Mouse (Mus musculus): Measurements from ENCODE around the gene Gm6685. TPM values are rescaled to one million over a fixed set of nuclear protein-coding genes. Genes with fewer than 3 reads are reported as not detected.
A peak's percentile ranks its signal among the peaks of the same experiment; 100 is the strongest.
"Not testable (repeated sequence)": the region's sequence is repeated elsewhere in the genome, so short reads cannot be mapped to it uniquely, and the experiment has no call there.

Gene Gm6685
- polyA plus RNA-seq (2016; fragmentation: Nextera tagmentation; extraction: Ambion mirVana): not detected in 2 replicates

DNA sequence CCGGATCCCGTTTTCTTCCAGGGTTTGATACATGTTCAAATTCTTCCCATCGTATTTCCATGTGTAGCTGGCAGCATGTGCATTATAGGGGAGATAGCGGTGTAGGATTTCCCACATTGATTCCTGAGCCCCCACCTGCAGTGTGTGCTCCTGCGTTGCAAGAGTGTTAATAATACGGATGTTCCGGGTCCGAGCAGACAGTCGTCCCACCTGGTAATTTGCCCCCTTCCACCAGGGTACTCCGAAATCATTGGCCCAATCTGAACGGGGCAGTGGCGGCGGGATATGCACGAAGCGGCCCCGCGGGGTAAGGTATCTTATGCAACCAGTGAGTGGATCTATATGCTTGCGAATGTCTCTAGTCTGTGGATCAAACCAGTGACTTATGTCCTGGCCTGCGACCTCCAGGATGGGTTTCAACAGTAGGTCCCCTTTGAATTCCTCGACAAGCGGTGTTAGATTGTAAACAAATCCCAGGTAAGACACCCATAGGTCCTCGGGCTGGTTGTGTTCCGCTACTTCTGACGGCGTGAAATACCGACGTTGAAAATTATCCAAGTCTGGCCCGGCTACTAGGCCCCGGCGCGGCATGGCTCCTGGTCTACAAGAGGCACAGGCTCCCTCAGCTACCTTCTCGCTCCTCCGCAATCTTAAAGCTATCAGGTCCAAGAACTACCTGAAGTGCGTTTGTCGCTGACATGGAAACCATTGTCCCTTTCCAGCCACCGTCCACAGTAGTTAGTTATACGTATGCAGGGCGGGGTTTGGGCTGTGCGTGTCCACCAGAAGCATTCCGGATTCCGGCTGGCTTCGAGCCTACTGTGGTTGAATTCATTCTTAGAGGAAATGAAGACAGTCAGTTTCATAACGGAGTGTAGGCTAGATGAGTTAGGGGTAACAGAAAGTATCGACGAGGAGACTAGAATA, at the start of gene Gm6685:
Gene Gm6685, minus strand, starts transcription at position 644 of the 927 bp plus-strand sequence.
- WGBS: 95% methylated on average over 45 of the region's 45 CpGs
- not testable (repeated sequence) for H3K36me3 ChIP-seq; H3K9ac ChIP-seq; H3K4me2 ChIP-seq (replicated peaks); H3K27ac ChIP-seq; H3K9me3 ChIP-seq; ATAC-seq (ENCODE audit: low FRiP score, low read depth); H3K4me3 ChIP-seq; H3K4me1 ChIP-seq; H3K27me3 ChIP-seq (replicated peaks)

DNA sequence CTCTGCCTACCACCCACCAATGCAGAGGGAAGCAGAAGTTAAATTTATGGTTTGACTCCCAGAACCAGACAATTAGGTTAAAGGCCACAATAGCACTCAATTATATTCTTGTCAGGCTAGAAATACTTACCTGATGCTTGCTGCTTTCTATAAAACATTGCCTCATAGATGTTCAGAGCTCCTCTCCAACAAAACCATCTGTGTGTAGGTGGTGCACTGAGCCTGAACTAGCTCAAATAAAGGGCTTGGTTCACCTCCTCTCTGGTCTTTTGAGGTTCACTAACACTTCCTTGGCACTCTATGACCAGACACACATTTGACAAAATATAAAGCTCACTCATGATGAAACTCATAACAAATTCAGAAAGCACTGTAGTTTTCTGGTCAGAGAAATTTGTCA, 36.2 kb upstream of the Gm6685 start:
- ATAC-seq (ENCODE audit: low FRiP score, low read depth): no peak
- Histone ChIP-seq H3K27me3 (replicated peaks) (no peaks in the 10 kb centered on the region), H3K4me3 (no peak overlapping the region)

DNA sequence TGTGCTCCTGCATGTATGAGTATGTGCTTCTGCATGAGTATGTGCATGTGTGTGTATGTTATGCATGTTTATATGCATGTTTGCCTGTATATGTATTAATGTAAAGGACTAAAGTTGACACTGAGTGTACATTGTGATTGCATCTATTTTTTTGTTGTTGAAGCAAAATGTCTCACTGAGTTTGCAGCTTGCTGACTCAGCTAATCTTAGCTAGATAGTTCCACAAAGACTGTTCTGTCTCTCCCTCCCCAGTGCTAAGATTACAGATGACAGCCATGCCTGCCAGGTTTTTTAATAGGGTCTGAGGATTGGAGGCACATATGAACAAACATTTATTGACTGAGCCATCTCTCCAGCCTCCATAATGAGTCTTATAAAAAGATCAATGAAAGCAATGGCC, 35.0 kb upstream of the Gm6685 start:
- Histone ChIP-seq H3K4me2 (replicated peaks) (no peak overlapping the region), H3K9me3 (no peaks in the 10 kb centered on the region), H3K27ac (no peak overlapping the region), H3K36me3 (no peaks in the 10 kb centered on the region), H3K27me3 (replicated peaks) (no peaks in the 10 kb centered on the region), H3K4me3 (no peak overlapping the region), H3K9ac (no peak overlapping the region), H3K4me1 (no peaks in the 10 kb centered on the region)
- no peak for ATAC-seq (ENCODE audit: low FRiP score, low read depth)

More for the DNA sequence above, 36.2 kb upstream of the Gm6685 start:
- H3K4me1 ChIP-seq: no peaks in the 10 kb centered on the region
- no peak overlapping the region for H3K27ac ChIP-seq
- no peaks in the 10 kb centered on the region for H3K36me3 ChIP-seq
- H3K9me3 ChIP-seq: no peaks in the 10 kb centered on the region
- H3K4me2 ChIP-seq (replicated peaks): no peak overlapping the region
- H3K9ac ChIP-seq: no peak overlapping the region

DNA sequence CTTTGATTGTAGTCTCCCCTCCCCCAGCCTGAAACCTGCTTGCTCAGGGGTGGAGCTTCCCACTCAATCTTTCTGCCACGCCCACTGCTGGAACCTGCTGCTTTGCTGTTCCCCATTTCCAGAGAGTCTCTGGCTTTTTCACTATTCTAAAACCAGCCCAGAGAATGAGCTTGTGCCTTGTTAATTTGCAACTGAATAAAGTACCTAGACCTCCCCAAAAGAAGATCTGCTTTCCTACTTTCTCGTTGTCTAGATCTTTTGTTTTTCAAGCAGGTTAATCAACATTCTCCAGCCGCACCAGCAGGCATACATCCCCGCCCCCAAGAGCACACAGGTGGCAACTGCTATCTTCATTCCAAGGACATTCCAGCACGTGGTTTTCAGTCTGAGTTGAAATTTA, 31.7 kb upstream of the Gm6685 start:
- not testable (repeated sequence) for H3K9ac ChIP-seq; ATAC-seq (ENCODE audit: low FRiP score, low read depth); H3K4me1 ChIP-seq; H3K27ac ChIP-seq; H3K9me3 ChIP-seq; H3K4me3 ChIP-seq; H3K27me3 ChIP-seq (replicated peaks); H3K36me3 ChIP-seq; H3K4me2 ChIP-seq (replicated peaks)
- 70% methylated on average over 5 of the region's 5 CpGs for WGBS

DNA sequence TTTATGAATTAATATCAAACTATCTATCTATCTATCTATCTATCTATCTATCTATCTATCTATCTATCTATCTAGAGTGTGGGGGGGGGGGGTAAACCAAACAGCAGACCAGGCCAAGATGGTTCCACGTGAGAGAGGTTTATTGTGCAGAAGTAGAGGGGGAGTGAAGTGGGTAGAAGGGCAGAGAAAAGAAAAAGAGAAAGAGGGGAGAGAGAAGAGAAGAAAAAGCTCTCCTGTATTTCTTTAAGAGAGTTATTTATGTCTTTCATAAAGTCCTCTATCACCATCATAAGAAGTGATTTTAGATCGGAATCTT, 26.2 kb upstream of the Gm6685 start:
- H3K27ac ChIP-seq: no peak overlapping the region; the same call in 1 of the 2 replicates
- peak overlapping the region; percentile 27; the same call in 1 of the 2 replicates for H3K4me3 ChIP-seq
- no peak overlapping the region for H3K9ac ChIP-seq
- WGBS: 42% methylated on average over 2 of the region's 2 CpGs
- peak; percentile 42 for ATAC-seq (ENCODE audit: low FRiP score, low read depth)
- no peaks in the 10 kb centered on the region for H3K9me3 ChIP-seq
- no peaks in the 10 kb centered on the region for H3K36me3 ChIP-seq
- no peaks in the 10 kb centered on the region for H3K4me1 ChIP-seq
- H3K27me3 ChIP-seq (replicated peaks): no peaks in the 10 kb centered on the region
- peak overlapping the region; percentile 64 for H3K4me2 ChIP-seq (replicated peaks)

DNA sequence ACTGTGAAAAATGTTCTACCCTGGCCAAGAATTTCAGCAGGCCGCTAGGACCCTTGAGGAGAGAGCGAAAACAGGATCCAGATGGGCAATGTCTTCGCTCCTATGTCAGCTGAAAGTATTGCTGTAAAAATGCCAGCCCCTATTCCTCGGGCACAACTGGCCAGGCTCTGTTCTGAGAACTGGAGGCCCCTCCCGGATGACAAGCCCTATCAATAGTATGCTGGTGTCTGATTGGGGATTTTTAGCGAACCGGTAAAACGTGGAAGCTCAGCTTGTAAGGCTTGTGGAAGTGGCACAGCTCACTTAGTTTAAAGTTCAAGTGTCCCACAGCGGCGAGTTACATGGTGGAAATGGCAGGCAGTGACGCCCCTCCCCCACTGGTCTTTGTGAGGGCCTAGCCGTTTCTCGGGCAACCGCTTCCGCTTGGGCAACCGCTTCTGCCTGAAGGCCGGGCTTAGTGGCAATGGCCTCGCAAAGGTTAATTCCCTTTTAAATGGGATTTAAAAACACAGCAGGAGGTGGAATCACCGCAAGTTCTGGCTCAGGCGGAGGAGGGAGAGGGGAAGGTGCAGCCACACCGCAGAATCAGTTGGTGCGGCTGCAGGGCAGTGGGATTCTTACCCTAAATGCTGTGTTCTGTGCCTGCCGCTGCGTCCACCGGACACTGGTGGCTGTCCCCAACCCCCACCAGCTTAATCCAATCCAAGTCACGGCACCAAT, 25.7 kb upstream of the Gm6685 start:
- Histone ChIP-seq H3K4me2 (replicated peaks) (peak overlapping the region; percentile 64), H3K4me3 (peak overlapping the region; percentile 27), H3K4me1 (no peaks in the 10 kb centered on the region), H3K27ac (no peak overlapping the region; the same call in 1 of the 2 replicates), H3K9ac (peak overlapping the region; percentile 48; the same call in 1 of the 2 replicates), H3K36me3 (no peaks in the 10 kb centered on the region), H3K9me3 (no peaks in the 10 kb centered on the region), H3K27me3 (replicated peaks) (no peaks in the 10 kb centered on the region)
- ATAC-seq (ENCODE audit: low FRiP score, low read depth): peak; percentile 97
- WGBS: 8% methylated on average over 26 of the region's 26 CpGs

DNA sequence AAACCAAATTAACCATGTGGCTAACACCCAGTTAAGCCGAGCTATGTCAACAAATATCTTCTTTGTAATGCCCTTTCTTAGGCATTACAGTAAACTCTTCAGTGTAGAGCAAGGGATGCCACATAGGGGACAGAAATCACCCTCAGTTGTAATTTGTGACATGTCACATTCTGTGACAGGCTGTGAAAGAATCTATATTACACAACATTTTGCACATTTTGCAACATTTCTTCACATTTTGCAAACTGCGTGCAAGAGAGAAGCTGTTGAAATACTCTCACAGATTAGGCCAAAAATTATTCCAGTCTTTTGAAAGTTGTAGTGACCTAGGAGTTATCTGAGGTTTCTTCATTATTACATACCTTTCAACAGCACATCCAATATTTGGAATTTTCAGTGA, 3.8 kb upstream of the Gm6685 start:
- Histone ChIP-seq H3K4me3 (no peak overlapping the region), H3K4me1 (no peaks in the 10 kb centered on the region), H3K4me2 (replicated peaks) (no peak overlapping the region), H3K27ac (no peak overlapping the region), H3K9ac (no peak overlapping the region), H3K27me3 (replicated peaks) (no peaks in the 10 kb centered on the region), H3K9me3 (no peaks in the 10 kb centered on the region), H3K36me3 (no peaks in the 10 kb centered on the region)
- no peak for ATAC-seq (ENCODE audit: low FRiP score, low read depth)
- 86% methylated on average over 2 of the region's 2 CpGs for WGBS

DNA sequence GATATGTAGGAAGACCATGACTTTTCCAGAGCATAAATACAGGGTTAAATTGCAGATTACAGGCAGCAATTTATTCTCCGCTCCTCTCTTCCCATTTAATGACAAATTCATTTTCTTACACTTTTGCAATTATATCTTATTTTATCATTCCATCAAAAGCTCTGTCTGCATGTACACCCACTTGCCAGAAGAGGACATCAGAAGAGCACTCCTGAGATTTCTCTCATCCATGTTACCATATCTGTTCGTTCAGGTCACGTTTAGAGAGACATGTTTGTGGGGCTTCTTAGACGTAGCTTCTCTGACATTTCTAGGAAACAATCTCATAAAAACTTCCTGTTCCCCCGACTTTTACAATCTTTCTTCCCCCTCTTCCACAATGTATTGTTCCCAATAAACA, 2.2 kb upstream of the Gm6685 start:
- H3K9ac ChIP-seq: no peak overlapping the region
- H3K4me1 ChIP-seq: no peaks in the 10 kb centered on the region
- no peak overlapping the region for H3K4me2 ChIP-seq (replicated peaks)
- H3K27me3 ChIP-seq (replicated peaks): no peaks in the 10 kb centered on the region
- H3K27ac ChIP-seq: no peak overlapping the region
- H3K4me3 ChIP-seq: no peak overlapping the region
- WGBS: 76% methylated on average over 5 of the region's 5 CpGs
- H3K36me3 ChIP-seq: no peaks in the 10 kb centered on the region
- no peaks in the 10 kb centered on the region for H3K9me3 ChIP-seq
- ATAC-seq (ENCODE audit: low FRiP score, low read depth): no peak

DNA sequence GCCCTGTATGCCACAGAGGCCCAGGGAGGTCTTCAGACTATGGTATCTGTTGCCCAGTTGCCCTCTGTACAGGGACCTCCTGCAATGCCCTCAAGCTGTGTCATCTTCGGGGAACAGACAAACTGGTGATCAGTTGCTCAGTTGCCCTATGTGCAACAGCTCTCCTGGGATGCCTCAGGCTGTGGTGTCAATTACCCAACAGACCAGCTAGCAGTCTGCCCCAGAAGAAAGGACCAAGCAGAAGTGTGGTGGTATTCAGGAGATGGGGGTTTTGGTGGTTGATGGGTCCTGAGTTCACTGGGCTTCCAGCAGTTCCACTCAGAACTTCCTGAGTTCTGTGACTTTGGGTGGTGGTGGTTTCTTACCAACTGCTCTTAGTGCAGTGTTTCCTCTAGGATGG, 11.8 kb downstream of the Gm6685 start:
- H3K27ac ChIP-seq: no peak overlapping the region
- no peak overlapping the region for H3K4me2 ChIP-seq (replicated peaks)
- no peaks in the 10 kb centered on the region for H3K36me3 ChIP-seq
- H3K4me1 ChIP-seq: no peaks in the 10 kb centered on the region
- H3K27me3 ChIP-seq (replicated peaks): no peaks in the 10 kb centered on the region
- no peak for ATAC-seq (ENCODE audit: low FRiP score, low read depth)
- H3K9me3 ChIP-seq: no peaks in the 10 kb centered on the region
- 87% methylated on average over 1 of the region's 1 CpGs for WGBS
- no peak overlapping the region for H3K4me3 ChIP-seq
- H3K9ac ChIP-seq: no peak overlapping the region

DNA sequence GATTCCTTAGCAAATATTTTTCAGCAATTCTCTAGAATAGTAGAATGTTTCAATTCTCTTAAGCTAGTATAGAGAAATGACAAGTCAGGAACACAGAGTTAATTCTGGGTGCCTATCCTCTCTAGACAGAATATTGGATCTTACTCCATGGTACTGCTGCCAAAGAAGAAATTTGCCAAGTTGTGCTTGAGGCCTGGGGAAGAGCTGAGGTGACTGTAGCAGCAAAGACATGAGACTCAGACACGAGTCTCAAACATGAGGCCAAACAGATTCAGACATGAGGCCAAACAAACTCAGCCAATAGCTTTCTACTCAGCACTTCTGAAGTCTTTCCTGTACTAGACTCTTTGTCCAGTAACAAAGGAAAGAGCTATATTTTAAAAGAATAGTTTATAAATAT, 26.3 kb downstream of the Gm6685 start:
- no peak overlapping the region for H3K4me2 ChIP-seq (replicated peaks)
- H3K4me3 ChIP-seq: no peak overlapping the region
- H3K9me3 ChIP-seq: no peaks in the 10 kb centered on the region
- H3K4me1 ChIP-seq: no peaks in the 10 kb centered on the region
- H3K36me3 ChIP-seq: no peaks in the 10 kb centered on the region
- no peak overlapping the region for H3K9ac ChIP-seq
- 69% methylated on average over 1 of the region's 1 CpGs for WGBS
- H3K27ac ChIP-seq: no peak overlapping the region
- no peak for ATAC-seq (ENCODE audit: low FRiP score, low read depth)
- H3K27me3 ChIP-seq (replicated peaks): no peaks in the 10 kb centered on the region

DNA sequence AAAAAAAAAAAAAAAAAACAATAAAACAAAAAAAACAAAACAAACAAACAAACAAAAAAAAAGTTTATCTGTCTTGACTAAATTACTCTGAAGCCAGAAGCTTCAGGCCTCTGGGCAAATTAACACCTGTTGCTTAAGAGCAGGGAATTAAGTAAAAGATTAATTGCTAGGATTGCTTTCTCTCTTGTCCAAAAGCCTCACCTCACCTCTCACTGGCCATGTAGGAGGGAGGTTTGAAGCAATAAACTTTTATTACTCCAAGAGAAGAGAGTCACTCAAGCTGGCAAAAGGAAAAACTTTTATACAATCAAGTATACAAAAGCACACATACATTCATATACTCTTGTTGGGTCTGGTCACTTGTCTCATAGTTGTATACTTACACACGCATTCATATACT, 31.9 kb downstream of the Gm6685 start:
- no peak overlapping the region for H3K27ac ChIP-seq
- H3K4me1 ChIP-seq: no peaks in the 10 kb centered on the region
- H3K9me3 ChIP-seq: no peaks in the 10 kb centered on the region
- 95% methylated on average over 1 of the region's 1 CpGs for WGBS
- no peak overlapping the region for H3K4me2 ChIP-seq (replicated peaks)
- H3K27me3 ChIP-seq (replicated peaks): no peaks in the 10 kb centered on the region
- no peak overlapping the region for H3K9ac ChIP-seq
- ATAC-seq (ENCODE audit: low FRiP score, low read depth): no peak
- no peak overlapping the region for H3K4me3 ChIP-seq
- H3K36me3 ChIP-seq: no peaks in the 10 kb centered on the region

DNA sequence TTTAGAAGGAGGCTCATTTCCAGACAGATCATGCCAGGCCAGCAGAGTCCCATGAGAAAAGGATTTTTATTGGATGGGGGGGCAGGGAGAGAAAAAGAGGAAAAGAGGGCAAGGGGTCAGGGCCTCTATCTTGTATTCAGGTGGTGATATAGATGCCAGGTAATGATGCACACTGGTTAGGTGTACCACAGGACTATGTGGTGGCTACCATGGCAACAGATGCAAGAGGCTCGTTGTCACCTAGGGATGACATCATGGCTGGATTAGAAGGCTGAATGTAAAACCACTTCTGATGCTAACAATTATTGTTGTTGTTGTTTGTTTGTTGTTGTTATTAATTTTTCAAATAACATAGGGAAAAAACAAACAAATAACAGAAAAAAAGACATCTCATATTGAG, 49.2 kb downstream of the Gm6685 start:
- no peaks in the 10 kb centered on the region for H3K27me3 ChIP-seq (replicated peaks)
- 91% methylated on average over 1 of the region's 1 CpGs for WGBS
- no peaks in the 10 kb centered on the region for H3K36me3 ChIP-seq
- H3K4me1 ChIP-seq: no peaks in the 10 kb centered on the region
- H3K9ac ChIP-seq: no peak overlapping the region
- H3K9me3 ChIP-seq: no peaks in the 10 kb centered on the region
- H3K4me3 ChIP-seq: no peak overlapping the region
- H3K4me2 ChIP-seq (replicated peaks): no peak overlapping the region
- no peak overlapping the region for H3K27ac ChIP-seq
- no peak for ATAC-seq (ENCODE audit: low FRiP score, low read depth)

Measured in neural tube, embryonic 12.5 days (tissue).